Mouse (Mus musculus): ENCODE data around the gene Slc7a10. TPM values are rescaled to one million over a fixed set of nuclear protein-coding genes. Genes with fewer than 3 reads are reported as not detected.

Slc7a10 gene
- polyA plus RNA-seq, 1 experiment, result 11.1 TPM

DNA sequence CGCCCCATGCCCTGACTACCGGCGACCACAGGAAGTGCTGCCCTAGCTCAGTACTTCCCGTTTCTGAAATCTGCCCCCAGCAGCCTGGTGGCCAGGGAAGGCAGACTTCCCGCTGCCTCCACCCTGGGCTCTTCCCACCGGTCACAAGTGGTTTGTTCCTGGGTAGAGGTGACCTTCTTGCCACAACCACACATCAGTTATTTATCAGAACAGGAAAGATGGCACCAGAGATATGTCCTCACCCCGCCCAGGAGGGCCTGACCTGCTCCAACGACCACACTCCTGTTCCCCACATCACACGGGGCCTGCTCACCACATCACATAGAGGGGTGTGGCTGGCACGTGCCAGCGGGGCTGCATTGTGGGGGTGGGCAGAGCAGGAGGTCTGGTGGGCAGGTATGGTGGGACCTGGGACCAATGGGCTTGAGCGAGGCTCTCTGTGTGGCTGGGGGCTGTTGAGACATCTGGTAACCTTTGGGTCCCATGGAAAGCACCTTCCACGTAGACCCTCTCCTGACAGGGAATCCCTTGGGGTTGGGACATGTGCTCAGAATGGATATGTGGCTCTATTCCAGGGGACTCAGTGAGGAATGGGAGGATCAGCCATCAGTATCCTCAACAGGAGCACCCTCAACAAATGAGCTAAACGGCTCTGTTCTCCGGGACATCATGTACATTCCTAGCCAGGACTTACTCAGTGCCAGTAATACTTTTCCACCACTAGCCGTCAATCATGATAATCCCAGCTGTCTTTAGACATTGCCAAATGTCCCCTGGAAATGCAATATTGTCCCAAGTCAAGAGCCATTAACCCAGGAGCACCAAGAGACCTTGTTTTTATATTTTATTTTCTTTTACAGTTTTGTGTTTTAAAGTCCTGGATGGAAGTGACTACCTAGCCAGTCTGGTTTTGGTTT lies 29.4 kb upstream of the Slc7a10 start:
- no peak overlapping the region for H3K27ac ChIP-seq (ENCODE audit: control insufficient read depth, insufficient read depth, low read length)
- WGBS, result 14% methylated on average over 16 of the region's 16 CpGs

DNA sequence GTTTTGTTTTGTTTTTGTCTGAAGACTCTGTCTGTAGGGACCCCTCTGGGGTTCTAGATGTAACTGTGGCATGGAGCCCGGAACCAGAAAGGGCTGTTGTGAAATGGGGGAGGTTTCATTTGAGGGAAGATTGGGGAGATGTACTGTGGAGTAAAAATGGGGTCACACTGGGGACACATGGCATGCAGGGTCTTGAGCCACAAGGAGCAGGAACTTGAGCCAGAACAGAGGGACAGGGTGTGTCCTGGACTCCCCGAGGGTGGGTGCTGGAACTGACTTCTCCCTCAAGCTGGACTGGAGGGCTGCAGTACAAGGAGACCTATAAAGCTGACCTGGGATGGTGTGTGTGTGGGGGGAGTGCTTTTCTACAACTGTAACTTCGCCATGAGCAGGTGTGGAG lies 28.7 kb upstream of the Slc7a10 start:
- 32% methylated on average over 3 of the region's 3 CpGs for WGBS
- no peaks in the 10 kb centered on the region for H3K27me3 ChIP-seq (ENCODE audit: control insufficient read depth, insufficient read depth, low read length)

More for the DNA sequence above, 29.4 kb upstream of the Slc7a10 start:
- no peak overlapping the region for H3K4me3 ChIP-seq (ENCODE audit: control insufficient read depth, insufficient read depth, low read length)
- no peak for DNase-seq
- no peaks in the 10 kb centered on the region for H3K27me3 ChIP-seq (ENCODE audit: control insufficient read depth, insufficient read depth, low read length)
- peaks cover 8% of the 10 kb centered on the region for H3K4me1 ChIP-seq (replicated peaks; ENCODE audit: control insufficient read depth, insufficient read depth, low read length)
- TF ChIP-seq POLR2A (IDR thresholded peaks at IDR 0.05; ENCODE audit: control insufficient read depth, extremely low read depth, insufficient read depth, low read length, poor library complexity), result no peak
- TF ChIP-seq CTCF (IDR thresholded peaks at IDR 0.05; ENCODE audit: borderline replicate concordance, control insufficient read depth, extremely low read depth, insufficient read depth, low read length, poor library complexity), result no peak
- no peaks in the 10 kb centered on the region for H3K36me3 ChIP-seq (ENCODE audit: control insufficient read depth, insufficient read depth, low read length)

GRCm38 (mm10) chr7:35162443-35162842 lies 23.7 kb upstream of the Slc7a10 start:
- 88% methylated on average over 6 of the region's 6 CpGs for WGBS
- H3K4me3 ChIP-seq (ENCODE audit: control insufficient read depth, insufficient read depth, low read length), result no peak overlapping the region
- no peaks in the 10 kb centered on the region; the same call in 1 of the 2 replicates for H3K27me3 ChIP-seq (ENCODE audit: control insufficient read depth, insufficient read depth, low read length)
- no peaks in the 10 kb centered on the region for H3K4me1 ChIP-seq (replicated peaks; ENCODE audit: control insufficient read depth, insufficient read depth, low read length)
- no peak overlapping the region for H3K27ac ChIP-seq (ENCODE audit: control insufficient read depth, insufficient read depth, low read length)
- no peaks in the 10 kb centered on the region for H3K36me3 ChIP-seq (ENCODE audit: control insufficient read depth, insufficient read depth, low read length)
- DNase-seq, result no peak
- no peak for TF ChIP-seq CTCF (IDR thresholded peaks at IDR 0.05; ENCODE audit: borderline replicate concordance, control insufficient read depth, extremely low read depth, insufficient read depth, low read length, poor library complexity)
- TF ChIP-seq POLR2A (IDR thresholded peaks at IDR 0.05; ENCODE audit: control insufficient read depth, extremely low read depth, insufficient read depth, low read length, poor library complexity), result no peak

More for the DNA sequence above, 28.7 kb upstream of the Slc7a10 start:
- Histone ChIP-seq H3K4me3 (ENCODE audit: control insufficient read depth, insufficient read depth, low read length) (no peak overlapping the region), H3K27ac (ENCODE audit: control insufficient read depth, insufficient read depth, low read length) (no peak overlapping the region), H3K36me3 (ENCODE audit: control insufficient read depth, insufficient read depth, low read length) (no peaks in the 10 kb centered on the region), H3K4me1 (replicated peaks; ENCODE audit: control insufficient read depth, insufficient read depth, low read length) (peaks cover 8% of the 10 kb centered on the region)
- TF ChIP-seq POLR2A (IDR thresholded peaks at IDR 0.05; ENCODE audit: control insufficient read depth, extremely low read depth, insufficient read depth, low read length, poor library complexity) (no peak), CTCF (IDR thresholded peaks at IDR 0.05; ENCODE audit: borderline replicate concordance, control insufficient read depth, extremely low read depth, insufficient read depth, low read length, poor library complexity) (no peak)
- DNase-seq, result no peak

- no peak for TF ChIP-seq CTCF (IDR thresholded peaks at IDR 0.05; ENCODE audit: borderline replicate concordance, control insufficient read depth, extremely low read depth, insufficient read depth, low read length, poor library complexity)
- no peak for TF ChIP-seq POLR2A (IDR thresholded peaks at IDR 0.05; ENCODE audit: control insufficient read depth, extremely low read depth, insufficient read depth, low read length, poor library complexity)
- Histone ChIP-seq H3K4me1 (replicated peaks; ENCODE audit: control insufficient read depth, insufficient read depth, low read length) (no peaks in the 10 kb centered on the region), H3K4me3 (ENCODE audit: control insufficient read depth, insufficient read depth, low read length) (no peak overlapping the region), H3K27me3 (ENCODE audit: control insufficient read depth, insufficient read depth, low read length) (no peaks in the 10 kb centered on the region; the same call in 1 of the 2 replicates), H3K27ac (ENCODE audit: control insufficient read depth, insufficient read depth, low read length) (no peak overlapping the region), H3K36me3 (ENCODE audit: control insufficient read depth, insufficient read depth, low read length) (no peaks in the 10 kb centered on the region)
- 88% methylated on average over 7 of the region's 7 CpGs for WGBS
- no peak for DNase-seq
These were observed 22.6 kb upstream of the Slc7a10 start for GRCm38 (mm10) chr7:35163600-35163999.

- 97% methylated on average over 6 of the region's 6 CpGs for WGBS
- no peaks in the 10 kb centered on the region for H3K36me3 ChIP-seq (ENCODE audit: control insufficient read depth, insufficient read depth, low read length)
- H3K4me1 ChIP-seq (replicated peaks; ENCODE audit: control insufficient read depth, insufficient read depth, low read length), result no peaks in the 10 kb centered on the region
- no peak overlapping the region for H3K27ac ChIP-seq (ENCODE audit: control insufficient read depth, insufficient read depth, low read length)
- H3K27me3 ChIP-seq (ENCODE audit: control insufficient read depth, insufficient read depth, low read length), result no peaks in the 10 kb centered on the region; the same call in 1 of the 2 replicates
- no peak for DNase-seq
- H3K4me3 ChIP-seq (ENCODE audit: control insufficient read depth, insufficient read depth, low read length), result no peak overlapping the region
- no peak for TF ChIP-seq CTCF (IDR thresholded peaks at IDR 0.05; ENCODE audit: borderline replicate concordance, control insufficient read depth, extremely low read depth, insufficient read depth, low read length, poor library complexity)
- no peak for TF ChIP-seq POLR2A (IDR thresholded peaks at IDR 0.05; ENCODE audit: control insufficient read depth, extremely low read depth, insufficient read depth, low read length, poor library complexity)
These were observed 22.1 kb upstream of the Slc7a10 start for GRCm38 (mm10) chr7:35164131-35164530.

- no peaks in the 10 kb centered on the region; the same call in 1 of the 2 replicates for H3K27me3 ChIP-seq (ENCODE audit: control insufficient read depth, insufficient read depth, low read length)
These were observed 19.2 kb upstream of the Slc7a10 start for GRCm38 (mm10) chr7:35166988-35167387.

More at GRCm38 (mm10) chr7:35166988-35167387, 19.2 kb upstream of the Slc7a10 start:
- TF ChIP-seq POLR2A (IDR thresholded peaks at IDR 0.05; ENCODE audit: control insufficient read depth, extremely low read depth, insufficient read depth, low read length, poor library complexity), result no peak
- TF ChIP-seq CTCF (IDR thresholded peaks at IDR 0.05; ENCODE audit: borderline replicate concordance, control insufficient read depth, extremely low read depth, insufficient read depth, low read length, poor library complexity), result no peak
- Histone ChIP-seq H3K4me3 (ENCODE audit: control insufficient read depth, insufficient read depth, low read length) (no peak overlapping the region), H3K27ac (ENCODE audit: control insufficient read depth, insufficient read depth, low read length) (no peak overlapping the region), H3K4me1 (replicated peaks; ENCODE audit: control insufficient read depth, insufficient read depth, low read length) (no peaks in the 10 kb centered on the region), H3K36me3 (ENCODE audit: control insufficient read depth, insufficient read depth, low read length) (no peaks in the 10 kb centered on the region)
- DNase-seq, result no peak
- WGBS, result 65% methylated on average over 5 of the region's 5 CpGs
